Mouse (Mus musculus) stomach, postnatal 0 days (tissue): ENCODE measurements around the gene Sox6.

Source experiments
- CTCF ChIP-seq: IDR thresholded peaks from 2 replicates; pipeline ENCODE4 v1.5.1; 2016; ENCODE audit warnings: antibody characterized with exemption, low read depth, mild to moderate bottlenecking, moderate library complexity
- EP300 ChIP-seq: optimal IDR thresholded peaks from 2 replicates; pipeline ENCODE3; 2016; ENCODE audit warnings: antibody characterized with exemption

DNA sequence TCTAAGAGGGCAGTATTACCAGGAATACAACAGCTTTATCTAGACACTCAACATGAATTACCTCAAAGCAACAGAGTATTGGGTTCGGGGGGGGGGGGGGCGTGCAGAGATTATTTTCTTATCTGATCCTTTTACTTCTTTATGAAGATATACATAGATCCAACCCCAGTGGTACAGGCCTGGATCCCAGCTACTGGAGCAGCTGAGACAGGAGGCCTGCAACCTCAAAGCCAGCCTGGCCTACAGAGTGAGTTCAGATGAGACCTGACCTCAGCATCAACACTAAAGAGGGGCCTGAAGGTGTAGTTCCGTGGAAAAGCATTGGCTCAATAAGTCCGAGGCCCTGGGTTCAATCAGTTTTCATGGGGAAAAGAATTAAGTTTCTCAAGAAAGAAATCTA is 93.1 kb downstream of the Sox6 start:
- TF ChIP-seq EP300, result no peak
- no peak for TF ChIP-seq CTCF
